Mouse (Mus musculus): ENCODE data around the gene Prg4.

DNA sequence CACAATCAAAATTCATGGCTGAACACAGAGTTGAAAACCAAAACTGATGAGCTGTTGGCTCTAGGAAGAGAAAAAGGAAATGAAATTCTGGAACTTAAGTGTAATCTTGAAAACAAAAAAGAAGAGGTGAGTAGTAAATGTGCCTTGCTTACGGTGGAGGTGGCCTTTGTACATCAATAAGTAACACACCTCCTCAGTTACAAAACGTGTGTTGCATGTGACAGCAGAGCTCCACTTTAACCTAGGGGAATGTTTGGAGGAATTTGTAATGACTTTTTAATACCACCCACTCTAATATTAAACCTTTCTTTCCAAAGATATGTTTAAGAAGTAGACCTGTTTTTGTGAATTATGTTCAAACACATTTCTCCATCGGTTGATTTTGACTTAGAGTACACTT is 62.1 kb downstream of the Prg4 start:
- TF ChIP-seq CTCF (IDR thresholded peaks at IDR 0.05; ENCODE audit: extremely low read depth, insufficient read depth, insufficient read length, insufficient replicate concordance) (no peak), POLR2A (IDR thresholded peaks at IDR 0.05; ENCODE audit: low read depth, low read length) (no peak)
